Mouse (Mus musculus): ENCODE results near the gene Ninl.
"Not testable (repeated sequence)": the region's sequence is repeated elsewhere in the genome, so short reads cannot be mapped to it uniquely, and the experiment has no call there.

Gene Ninl

DNA sequence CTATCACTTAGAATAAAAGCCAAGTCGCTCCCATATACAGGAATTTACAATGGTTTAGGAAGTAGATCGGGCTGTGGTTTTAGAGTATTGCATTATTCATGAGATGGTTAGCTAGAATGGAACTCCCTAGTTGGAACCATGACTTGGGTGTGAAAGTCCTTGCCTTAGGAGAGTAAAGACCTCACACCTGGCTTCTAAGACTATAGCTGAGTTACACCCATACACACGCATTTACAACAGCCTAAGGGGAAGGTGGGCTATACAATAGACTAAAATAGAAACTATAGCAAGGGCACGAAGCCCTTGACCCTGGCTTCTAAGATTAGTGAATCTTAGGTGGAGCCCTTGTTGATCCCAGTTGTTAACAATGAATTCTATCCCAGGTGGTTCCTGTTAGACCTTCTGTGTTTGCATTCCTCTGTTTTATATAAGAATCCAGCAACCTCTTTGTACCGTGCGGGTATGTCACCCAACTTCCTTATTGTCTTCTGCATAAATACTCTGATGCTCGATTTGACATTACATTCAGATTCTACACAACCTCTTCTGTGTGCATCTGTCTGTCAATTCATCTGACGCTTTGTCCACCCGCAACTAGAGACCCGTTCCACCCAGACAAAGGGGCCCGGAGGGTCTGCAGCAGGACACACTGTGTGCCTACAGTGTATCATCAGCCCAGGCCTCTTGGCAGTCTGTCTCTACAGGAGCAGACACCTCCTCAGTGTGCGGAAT is 91.1 kb downstream of the Ninl start:
- not testable (repeated sequence) for DNase-seq

GRCm38 (mm10) chr2:150947341-150947740 is 91.8 kb downstream of the Ninl start:
- not testable (repeated sequence) for DNase-seq

GRCm38 (mm10) chr2:150944017-150944416 is 95.2 kb downstream of the Ninl start:
- no peak for DNase-seq

DNA sequence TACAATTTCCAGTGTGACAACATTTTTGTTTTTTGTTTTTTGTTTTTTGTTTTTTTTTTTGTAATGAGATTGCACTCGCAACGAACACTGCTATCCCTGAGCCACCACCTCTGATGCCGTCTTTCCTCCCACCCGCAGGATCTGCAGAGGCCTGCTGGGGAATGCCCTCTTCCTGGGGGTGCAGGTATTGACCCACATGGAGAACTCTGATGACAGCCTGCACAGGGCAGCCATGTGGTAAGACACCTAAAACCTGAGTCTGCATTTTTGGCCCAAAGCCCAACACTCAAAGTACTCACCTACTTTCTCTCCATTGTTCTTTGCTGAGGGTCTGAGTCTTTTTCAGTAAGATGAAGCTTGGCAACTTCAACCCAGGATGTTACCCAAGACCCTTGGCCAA is 104.5 kb downstream of the Ninl start:
- DNase-seq = no peak

DNA sequence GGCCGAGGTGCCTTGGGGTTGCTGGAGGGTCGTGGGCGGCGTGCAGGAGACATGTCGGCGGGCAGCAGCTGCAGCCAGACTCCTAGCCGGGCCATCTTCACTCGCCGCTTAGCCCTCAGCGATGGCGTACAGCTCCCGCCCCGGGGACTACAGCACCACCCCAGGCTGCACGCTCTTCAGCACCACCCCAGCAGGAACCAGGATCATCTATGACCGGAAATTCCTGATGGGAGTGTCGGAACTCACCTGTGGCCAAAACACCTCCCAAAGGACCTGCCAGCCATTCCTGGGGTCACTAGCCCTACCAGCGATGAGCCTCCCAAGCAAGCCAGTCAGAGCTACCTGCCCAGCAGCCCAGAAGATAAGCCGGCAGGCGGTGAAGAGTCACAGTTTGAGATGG is 105.7 kb downstream of the Ninl start:
- DNase-seq = no peak

- no peak for DNase-seq
These were observed 108.4 kb downstream of the Ninl start for GRCm38 (mm10) chr2:150930806-150931205.

DNA sequence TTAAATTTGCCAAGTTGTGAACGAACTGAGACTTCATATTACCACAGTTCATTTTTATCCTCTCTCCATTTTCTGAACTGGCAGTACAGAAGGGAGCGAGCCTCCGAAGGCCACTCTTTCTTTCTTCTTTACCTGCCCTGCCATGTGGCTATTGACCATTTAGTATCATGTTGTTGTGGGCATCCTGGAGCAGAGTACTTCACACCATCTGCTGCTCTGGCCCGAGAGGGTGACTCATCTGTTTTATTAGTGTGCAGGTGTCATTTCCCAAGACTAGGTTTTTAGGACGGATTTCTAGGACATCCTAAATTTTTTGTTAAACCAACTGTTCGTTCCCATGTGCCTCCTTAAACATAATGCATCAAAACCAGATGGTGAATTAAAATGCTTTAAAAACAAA is 110.0 kb downstream of the Ninl start:
- DNase-seq = no peak

DNA sequence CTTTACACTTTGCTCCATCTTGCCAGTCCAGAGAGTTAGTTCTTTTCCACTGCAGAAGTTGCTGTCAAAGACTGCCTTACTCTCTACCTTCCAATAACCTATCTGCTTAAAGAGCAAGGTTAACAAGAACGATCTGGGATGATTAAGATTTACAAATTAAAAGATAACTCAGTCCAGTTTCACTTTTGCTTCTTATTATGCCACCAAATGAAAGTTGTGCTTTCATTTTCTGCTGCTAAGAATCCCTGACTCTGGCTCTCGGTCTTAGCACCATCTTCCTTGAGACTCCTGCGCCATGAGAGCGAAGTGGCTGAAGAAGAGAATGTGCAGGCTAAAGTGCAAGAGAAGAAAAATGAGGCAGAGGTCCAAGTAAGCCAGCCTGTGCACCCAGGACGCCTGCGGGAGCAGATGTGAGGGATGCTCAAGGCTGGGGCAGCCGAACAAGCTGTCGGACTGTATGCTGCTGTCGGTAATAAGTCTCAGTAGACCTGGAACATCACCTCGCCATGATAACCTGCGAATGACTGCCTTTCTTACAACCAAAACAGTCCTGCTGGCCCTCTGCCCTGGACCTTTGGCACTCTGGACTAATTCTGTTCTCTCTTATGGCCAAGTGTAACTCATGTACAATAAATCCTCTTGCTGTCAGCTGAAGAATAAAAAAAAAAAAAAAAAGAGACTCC is 112.0 kb downstream of the Ninl start:
- no peak for DNase-seq

DNA sequence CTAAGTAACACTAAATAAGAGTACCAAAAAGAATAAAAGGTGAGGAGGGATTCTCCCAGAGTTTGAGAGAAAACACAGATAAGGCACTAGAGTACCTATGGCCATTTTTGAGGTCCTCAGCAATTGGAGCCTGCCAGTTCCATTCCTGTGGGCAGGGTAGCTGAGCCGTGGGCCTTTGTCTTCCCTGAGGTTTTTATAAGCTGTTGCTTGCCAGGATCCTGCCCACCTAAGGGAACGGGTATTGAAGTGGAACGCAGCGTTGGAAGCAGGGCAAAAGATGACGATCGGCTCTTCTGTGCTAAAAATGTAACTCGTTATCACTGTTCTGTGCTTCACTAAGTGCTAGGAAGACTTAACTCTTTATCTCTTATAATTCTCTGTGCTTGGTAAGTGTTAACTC is 115.7 kb downstream of the Ninl start:
- no peak for DNase-seq

GRCm38 (mm10) chr2:150923026-150923425 is 116.2 kb downstream of the Ninl start:
- no peak for DNase-seq

DNA sequence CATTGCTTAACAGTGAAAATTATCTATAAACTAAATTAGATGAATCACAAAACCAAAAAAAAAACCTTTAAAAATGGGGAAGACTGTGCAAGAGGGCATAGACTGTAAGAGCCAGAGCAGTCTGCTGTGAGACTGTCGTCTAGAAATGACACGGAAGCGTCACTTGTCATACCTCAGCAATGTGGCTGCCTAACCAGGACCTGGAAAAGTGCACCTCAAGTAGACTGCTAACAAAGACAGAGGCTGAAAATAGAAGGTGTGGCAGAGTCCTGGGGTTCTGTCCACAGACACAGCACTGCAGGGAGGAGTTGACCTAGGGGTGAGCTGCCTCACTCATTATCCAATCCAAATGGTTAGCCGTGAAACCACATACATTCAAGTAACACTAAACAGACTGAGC is 117.0 kb downstream of the Ninl start:
- DNase-seq = no peak

- peak in 1 of 2 experiments; percentile 10 for DNase-seq
These were observed 117.5 kb downstream of the Ninl start for GRCm38 (mm10) chr2:150921697-150922096.

- no peak for DNase-seq
These were observed 118.6 kb downstream of the Ninl start for GRCm38 (mm10) chr2:150920543-150920942.

- no peak for DNase-seq
These were observed 120.5 kb downstream of the Ninl start for GRCm38 (mm10) chr2:150918720-150919119.

DNA sequence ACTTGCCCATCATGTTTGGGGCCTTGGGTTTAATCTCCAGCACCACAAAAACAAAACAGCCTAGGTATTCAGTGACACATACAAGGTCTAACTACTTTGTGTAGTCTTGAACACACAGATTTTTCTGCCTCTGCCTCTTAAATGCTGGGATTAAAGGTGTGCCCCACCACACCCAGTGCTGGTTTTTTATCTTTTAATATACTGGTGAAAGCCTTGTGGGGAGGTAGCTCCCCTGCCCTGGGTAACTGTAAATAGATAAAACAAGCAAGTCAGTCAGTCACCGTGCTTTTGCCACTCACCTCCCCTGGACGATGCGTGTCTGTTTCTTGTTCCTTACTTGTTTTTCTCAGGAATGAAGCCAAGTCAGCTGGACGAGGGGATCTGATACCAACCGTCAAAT is 123.4 kb downstream of the Ninl start:
- DNase-seq = no peak

- DNase-seq = no peak
These were observed 124.2 kb downstream of the Ninl start for GRCm38 (mm10) chr2:150914781-150915515.

DNA sequence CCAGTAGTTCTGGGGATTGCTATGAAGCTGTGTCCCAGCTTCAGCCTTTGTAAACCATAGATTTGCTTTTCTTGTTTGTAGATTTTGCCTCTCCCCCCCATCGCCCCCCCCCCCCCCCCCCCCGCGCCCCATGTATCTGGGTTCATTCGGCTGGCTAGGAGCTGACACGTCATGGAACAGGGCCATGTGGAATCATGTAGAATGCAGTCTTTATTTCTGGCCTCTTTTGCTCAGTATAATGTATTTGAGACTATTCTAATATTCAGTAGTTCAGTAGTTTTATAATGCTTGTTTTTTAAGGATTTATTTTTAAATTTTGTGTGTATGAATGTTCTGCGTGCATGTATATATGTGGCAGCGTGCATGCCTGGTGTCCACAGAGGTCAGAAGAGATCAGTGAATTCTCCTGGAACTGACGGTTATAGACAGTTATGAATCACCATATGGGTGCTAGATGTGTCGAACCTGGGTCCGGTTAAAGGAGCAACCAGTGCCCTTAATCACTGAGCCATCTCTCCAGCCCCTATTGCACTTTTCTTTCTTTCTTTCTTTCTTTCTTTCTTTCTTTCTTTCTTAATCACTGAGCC is 128.8 kb downstream of the Ninl start:
- DNase-seq = no peak

- peak; percentile 96 to 97 for DNase-seq
These were observed 129.6 kb downstream of the Ninl start for GRCm38 (mm10) chr2:150909429-150910039.

DNA sequence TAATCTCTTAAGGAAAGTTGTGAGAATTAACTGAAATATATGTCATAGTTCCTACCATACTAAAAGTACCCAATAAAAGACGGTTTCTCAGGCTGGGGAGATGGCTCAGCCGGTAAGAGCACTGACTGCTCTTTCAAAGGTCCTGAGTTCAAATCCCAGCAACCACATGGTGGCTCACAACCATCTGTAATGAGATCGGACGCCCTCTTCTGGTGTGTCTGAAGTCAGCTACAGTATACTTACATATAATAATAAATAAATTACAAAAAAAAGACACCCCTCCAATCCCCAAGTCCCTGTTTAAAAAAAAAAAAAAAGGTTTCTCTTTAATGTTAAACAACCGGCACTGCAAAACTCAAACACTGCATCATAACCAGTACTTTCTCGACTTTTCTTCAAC is 130.3 kb downstream of the Ninl start:
- not testable (repeated sequence) for DNase-seq

DNA sequence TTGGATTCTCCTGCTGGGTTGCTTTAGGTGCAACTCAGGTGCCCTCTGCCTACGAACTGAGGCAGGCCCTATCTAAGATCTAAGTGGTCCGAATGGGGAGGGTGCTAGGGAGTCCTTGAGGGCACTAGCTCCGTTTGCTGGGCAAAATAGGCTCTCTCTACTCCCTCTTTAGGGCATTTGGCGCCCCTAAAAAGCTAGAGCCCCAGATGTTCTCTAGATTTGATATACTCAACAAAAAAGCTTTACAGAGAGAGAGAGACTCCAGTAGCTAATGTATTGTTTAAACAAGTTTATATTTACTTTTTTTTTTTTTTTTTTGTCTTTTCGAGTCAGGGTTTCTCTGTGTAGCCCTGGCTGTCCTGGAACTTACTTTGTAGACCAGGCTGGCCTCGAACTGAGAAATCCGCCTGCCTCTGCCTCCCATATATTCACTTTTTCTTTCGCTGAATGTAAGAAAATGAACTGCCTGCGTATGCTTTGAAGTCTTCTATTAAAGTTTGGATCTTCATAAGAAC is 134.2 kb downstream of the Ninl start, which contains the start of gene Gins1:
Gene Gins1, plus strand, starts transcription at position 465 of the 515 bp plus-strand sequence.
- DNase-seq = no peak

GRCm38 (mm10) chr2:150904272-150904935 is 134.8 kb downstream of the Ninl start, which contains the start of gene Abhd12:
Gene Abhd12 (minus strand): TSS chr2:150904741.
- DNase-seq = peak; percentile 99

GRCm38 (mm10) chr2:150902347-150902746 is 136.8 kb downstream of the Ninl start:
- DNase-seq = no peak
